Mouse (Mus musculus): ENCODE measurements around the gene Rin2.
A peak's percentile ranks its signal among the peaks of the same experiment; 100 is the strongest.

The Rin2 gene

GRCm38 (mm10) chr2:145736543-145736942, 61.5 kb downstream of the Rin2 start:
- DNase-seq = no peak

- DNase-seq = no peak
Measured at GRCm38 (mm10) chr2:145737196-145737595, 62.2 kb downstream of the Rin2 start.

GRCm38 (mm10) chr2:145740729-145741128, 65.7 kb downstream of the Rin2 start:
- DNase-seq = no peak

- peak; percentile 25 for DNase-seq
Measured at GRCm38 (mm10) chr2:145742795-145743710, 68.0 kb downstream of the Rin2 start.

GRCm38 (mm10) chr2:145746406-145746805, 71.4 kb downstream of the Rin2 start:
- no peak for DNase-seq

GRCm38 (mm10) chr2:145749645-145750044, 74.6 kb downstream of the Rin2 start:
- DNase-seq = no peak

- no peak for DNase-seq
Measured at GRCm38 (mm10) chr2:145752572-145752971, 77.6 kb downstream of the Rin2 start.

GRCm38 (mm10) chr2:145753973-145754372, 79.0 kb downstream of the Rin2 start:
- DNase-seq = no peak

- no peak for DNase-seq
Measured at GRCm38 (mm10) chr2:145755864-145756822, 81.1 kb downstream of the Rin2 start.

- no peak for DNase-seq
Measured at GRCm38 (mm10) chr2:145760121-145760520, 85.1 kb downstream of the Rin2 start.

- DNase-seq = no peak
Measured at GRCm38 (mm10) chr2:145761436-145761835, 86.4 kb downstream of the Rin2 start.

GRCm38 (mm10) chr2:145769964-145770363, 94.9 kb downstream of the Rin2 start:
- no peak for DNase-seq

GRCm38 (mm10) chr2:145770730-145771536, 95.9 kb downstream of the Rin2 start:
- DNase-seq = peak; percentile 26

GRCm38 (mm10) chr2:145783247-145783646, 108.2 kb downstream of the Rin2 start:
- peak; percentile 74 for DNase-seq

- peak; percentile 64 for DNase-seq
Measured at GRCm38 (mm10) chr2:145784246-145784935, 109.4 kb downstream of the Rin2 start.

- DNase-seq = no peak
Measured at GRCm38 (mm10) chr2:145784964-145785363, 109.9 kb downstream of the Rin2 start.

GRCm38 (mm10) chr2:145785758-145786617, 111.0 kb downstream of the Rin2 start:
- peak; percentile 86 for DNase-seq

- peak; percentile 63 for DNase-seq
Measured at GRCm38 (mm10) chr2:145786618-145786932, 111.6 kb downstream of the Rin2 start.

- peak; percentile 72 for DNase-seq
Measured at GRCm38 (mm10) chr2:145787486-145787885, 112.5 kb downstream of the Rin2 start.

- DNase-seq = no peak
Measured at GRCm38 (mm10) chr2:145788562-145789346, 113.7 kb downstream of the Rin2 start.

Measured in kidney, postnatal 14 days (tissue).